Mouse (Mus musculus): ENCODE results near the gene Krtap3-3. TPM values are rescaled to one million over a fixed set of nuclear protein-coding genes. Genes with fewer than 3 reads are reported as not detected.

The Krtap3-3 gene
- polyA plus RNA-seq, 1 experiment from 2014 or later: not detected

DNA sequence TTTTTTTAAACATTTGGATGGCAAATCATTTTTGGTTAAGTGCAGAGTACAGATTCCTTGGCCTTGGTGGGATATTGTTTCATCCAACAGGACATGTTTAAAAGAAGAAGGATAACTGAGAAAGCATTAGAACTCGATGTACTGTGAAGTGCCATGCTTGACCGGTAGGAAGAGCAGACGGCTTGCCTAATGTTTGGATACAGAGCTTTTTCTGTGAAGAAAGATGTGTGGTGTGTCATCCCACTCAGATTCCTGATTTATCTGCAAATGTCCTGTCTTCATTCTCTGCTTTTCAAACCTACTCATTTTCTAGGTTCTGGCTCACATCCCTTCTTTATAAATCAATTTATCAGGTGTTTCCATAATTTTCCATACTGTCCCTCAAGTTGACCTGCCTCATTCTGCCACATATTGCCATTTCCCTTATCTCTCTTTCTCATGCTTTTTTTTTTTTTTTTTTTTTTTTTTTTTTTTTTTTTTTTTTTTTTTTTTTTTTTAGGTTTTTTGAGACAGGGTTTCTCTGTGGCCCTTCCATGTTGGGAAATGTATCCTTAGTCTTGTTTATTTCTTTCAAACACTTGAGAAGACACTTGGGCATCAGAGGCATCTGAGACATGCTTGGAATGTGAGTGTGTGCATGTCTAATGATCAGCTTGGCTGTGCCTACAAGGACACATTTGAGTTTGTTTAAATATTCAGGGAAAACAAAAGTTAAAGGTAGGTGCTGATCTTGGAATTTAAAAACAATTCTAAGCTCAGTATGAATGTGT lies 7.5 kb upstream of the Krtap3-3 start:
- Histone ChIP-seq H3K36me3 (no peaks in the 10 kb centered on the region), H3K4me1 (replicated peaks) (no peaks in the 10 kb centered on the region), H3K4me2 (no peak overlapping the region), H3K4me3 (no peak overlapping the region), H3K27me3 (no peaks in the 10 kb centered on the region), H3K27ac (no peak overlapping the region), H3K9me3 (no peaks in the 10 kb centered on the region), H3K9ac (no peak overlapping the region)
- no peak for ATAC-seq (ENCODE audit: low FRiP score)
- 83% methylated on average over 3 of the region's 3 CpGs for WGBS

DNA sequence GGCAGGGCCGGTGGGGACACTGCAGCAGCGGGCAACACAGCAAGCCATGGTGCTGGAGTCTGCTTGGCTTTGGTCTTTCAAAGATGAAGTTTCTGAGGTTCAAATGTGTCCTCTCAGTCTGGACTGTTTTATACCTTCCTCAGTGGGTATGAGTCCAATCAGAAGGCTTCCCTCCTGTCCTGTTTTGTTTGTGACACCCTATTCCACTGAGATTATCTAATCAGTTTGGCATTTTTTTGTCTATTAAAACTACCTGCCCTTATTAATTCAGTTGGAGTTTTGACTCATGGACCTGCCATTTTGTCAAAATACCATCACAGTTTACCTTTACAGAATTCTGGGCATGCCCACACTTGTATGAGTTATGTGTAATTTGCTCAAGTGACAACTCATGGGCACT lies 6.1 kb upstream of the Krtap3-3 start, which contains the start of gene Krtap3-2:
Gene Krtap3-2 (minus strand): TSS at position 101 of the 400 bp plus-strand sequence.
- no peaks in the 10 kb centered on the region for H3K4me1 ChIP-seq (replicated peaks)
- ATAC-seq (ENCODE audit: low FRiP score): no peak
- H3K4me3 ChIP-seq: no peak within 1 kb of the TSS
- H3K4me2 ChIP-seq: no peak within 1 kb of the TSS
- H3K27me3 ChIP-seq: no peaks in the 10 kb centered on the region
- no peak within 1 kb of the TSS for H3K9ac ChIP-seq
- no peaks in the 10 kb centered on the region for H3K9me3 ChIP-seq
- H3K27ac ChIP-seq: no peak within 1 kb of the TSS
- no peaks in the 10 kb centered on the region for H3K36me3 ChIP-seq
- WGBS: 88% methylated on average over 2 of the region's 2 CpGs

DNA sequence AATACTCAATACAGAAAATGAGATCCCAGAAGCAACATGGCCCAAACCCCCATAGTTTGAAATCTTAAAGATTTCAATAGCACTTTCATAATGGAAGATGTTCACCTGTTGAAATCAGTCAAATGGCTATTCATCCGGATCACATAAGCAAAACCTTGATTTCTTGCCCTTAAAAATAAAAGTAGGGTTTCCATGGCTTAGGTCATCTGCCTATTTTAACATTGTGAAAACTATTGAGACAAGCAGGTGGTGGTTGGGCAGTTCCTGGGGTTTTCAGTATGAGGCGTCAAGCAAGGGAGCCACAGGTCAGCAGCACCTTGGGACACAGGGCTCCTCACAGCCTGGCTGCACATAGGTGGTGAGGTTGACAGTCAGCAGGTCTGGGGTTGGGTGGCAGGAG lies 5.5 kb upstream of the Krtap3-3 start:
- Histone ChIP-seq H3K4me3 (no peak overlapping the region), H3K9me3 (no peaks in the 10 kb centered on the region), H3K4me1 (replicated peaks) (no peaks in the 10 kb centered on the region), H3K27me3 (no peaks in the 10 kb centered on the region), H3K36me3 (no peaks in the 10 kb centered on the region), H3K27ac (no peak overlapping the region), H3K4me2 (no peak overlapping the region), H3K9ac (no peak overlapping the region)
- 97% methylated on average over 2 of the region's 2 CpGs for WGBS
- ATAC-seq (ENCODE audit: low FRiP score): no peak

DNA sequence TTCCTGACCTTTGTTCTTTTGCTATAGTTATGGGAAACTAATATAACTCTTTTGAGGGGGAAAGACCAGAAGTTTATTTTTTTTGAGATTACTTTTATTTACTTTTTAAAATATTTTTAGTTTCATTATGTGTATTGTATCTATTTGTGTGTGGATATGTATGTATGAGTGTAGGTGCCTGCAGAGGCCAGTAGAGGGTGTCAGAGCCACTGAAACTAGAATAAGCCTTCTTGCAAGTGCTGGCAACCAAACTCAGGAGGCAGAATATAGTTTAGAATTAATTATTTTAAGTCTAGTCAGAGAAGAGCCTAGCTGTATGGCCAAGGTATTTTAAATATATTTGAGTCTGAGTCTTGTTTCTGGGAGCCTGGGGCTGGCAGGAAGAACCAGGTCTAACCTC lies 2.8 kb downstream of the Krtap3-3 start:
- no peak overlapping the region for H3K9ac ChIP-seq
- H3K4me3 ChIP-seq: no peak overlapping the region
- H3K27ac ChIP-seq: no peak overlapping the region
- H3K4me2 ChIP-seq: no peak overlapping the region
- H3K4me1 ChIP-seq (replicated peaks): no peaks in the 10 kb centered on the region
- H3K36me3 ChIP-seq: no peaks in the 10 kb centered on the region
- no peak for ATAC-seq (ENCODE audit: low FRiP score)
- H3K9me3 ChIP-seq: no peaks in the 10 kb centered on the region
- H3K27me3 ChIP-seq: no peaks in the 10 kb centered on the region

DNA sequence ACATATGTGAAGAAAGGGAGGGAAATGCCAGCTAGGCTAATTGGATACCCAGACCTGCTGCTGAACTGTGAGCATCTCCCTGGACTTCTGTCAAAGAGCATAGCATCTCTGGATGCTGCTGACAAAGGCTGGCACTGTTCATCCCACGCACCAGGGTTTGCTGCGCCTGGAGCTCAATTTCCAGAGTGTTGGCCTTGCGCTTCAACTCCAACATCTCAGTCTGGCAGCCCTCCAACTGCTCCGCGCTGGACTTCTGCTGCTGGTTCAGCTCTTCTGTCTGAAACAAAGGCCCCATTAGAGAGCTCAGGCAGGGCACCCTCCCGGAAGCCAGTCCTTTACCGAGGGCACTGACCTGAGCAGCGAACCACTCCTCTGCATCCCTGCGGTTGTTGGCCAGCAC lies 10.9 kb downstream of the Krtap3-3 start:
- no peak overlapping the region for H3K27ac ChIP-seq
- no peak for ATAC-seq (ENCODE audit: low FRiP score)
- peaks cover 5% of the 10 kb centered on the region; the same call in 1 of the 2 replicates for H3K4me1 ChIP-seq (replicated peaks)
- H3K9ac ChIP-seq: no peak overlapping the region
- H3K36me3 ChIP-seq: no peaks in the 10 kb centered on the region
- H3K4me3 ChIP-seq: no peak overlapping the region
- H3K9me3 ChIP-seq: no peaks in the 10 kb centered on the region
- H3K27me3 ChIP-seq: no peaks in the 10 kb centered on the region
- 53% methylated on average over 9 of the region's 9 CpGs for WGBS
- H3K4me2 ChIP-seq: no peak overlapping the region

DNA sequence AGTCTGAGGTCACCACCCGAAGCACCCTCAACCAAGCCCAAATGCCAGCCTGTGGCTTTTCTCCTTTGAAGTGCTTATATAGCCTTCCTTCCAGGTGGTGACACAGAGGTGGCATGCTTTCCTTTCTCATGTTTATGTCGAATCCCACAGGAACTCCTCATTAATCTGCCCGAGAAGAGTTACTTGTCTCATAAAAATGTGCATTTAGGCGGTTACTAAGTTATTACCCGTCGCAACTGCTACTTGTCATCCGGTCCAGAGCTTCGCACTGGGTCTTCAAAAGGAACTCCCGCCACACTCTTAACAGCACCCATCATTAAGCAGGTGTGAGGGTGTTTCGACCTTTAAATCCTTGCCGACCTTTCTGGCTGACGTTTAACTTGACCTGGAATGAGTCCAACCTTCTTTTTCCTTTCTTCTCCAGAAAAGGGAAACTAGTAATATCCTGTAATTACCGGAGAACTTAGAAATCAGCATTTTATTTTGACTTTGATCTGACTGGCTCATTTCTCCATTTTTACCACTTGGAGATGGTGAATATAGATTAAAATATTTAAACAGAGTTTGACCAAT lies 29.3 kb downstream of the Krtap3-3 start, which contains the start of gene Krt39:
Gene Krt39 (minus strand): TSS at position 51 of the 573 bp plus-strand sequence.
- 92% methylated on average over 13 of the region's 13 CpGs for WGBS
- H3K4me2 ChIP-seq: no peak within 1 kb of the TSS
- no peaks in the 10 kb centered on the region for H3K36me3 ChIP-seq
- H3K27ac ChIP-seq: no peak within 1 kb of the TSS
- no peaks in the 10 kb centered on the region for H3K4me1 ChIP-seq (replicated peaks)
- H3K27me3 ChIP-seq: no peaks in the 10 kb centered on the region
- ATAC-seq (ENCODE audit: low FRiP score): no peak
- H3K9ac ChIP-seq: no peak within 1 kb of the TSS
- no peaks in the 10 kb centered on the region for H3K9me3 ChIP-seq
- no peak within 1 kb of the TSS for H3K4me3 ChIP-seq

DNA sequence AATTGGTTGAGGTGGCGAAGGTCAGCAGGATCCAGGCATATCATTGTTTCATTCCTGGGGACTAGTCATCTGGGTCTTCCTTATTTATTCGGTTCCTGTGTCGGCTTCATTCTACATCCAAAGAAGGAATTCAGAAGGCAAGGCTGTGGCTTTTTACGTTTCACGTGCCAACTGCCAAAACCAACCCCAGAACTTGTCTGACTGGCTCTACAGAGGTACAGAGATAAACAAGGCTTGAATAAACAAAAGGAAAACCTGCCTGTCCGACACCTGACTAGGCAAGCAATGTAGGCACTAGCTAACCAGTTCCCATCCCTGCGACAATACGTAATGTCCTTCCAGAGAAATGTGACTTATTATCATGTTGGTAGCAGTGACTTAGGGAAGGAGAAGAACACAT lies 36.6 kb downstream of the Krtap3-3 start:
- Histone ChIP-seq H3K9me3 (no peaks in the 10 kb centered on the region), H3K27me3 (no peaks in the 10 kb centered on the region), H3K4me2 (no peak overlapping the region), H3K36me3 (no peaks in the 10 kb centered on the region), H3K4me3 (no peak overlapping the region), H3K4me1 (replicated peaks) (no peaks in the 10 kb centered on the region), H3K9ac (no peak overlapping the region), H3K27ac (no peak overlapping the region)
- 87% methylated on average over 8 of the region's 8 CpGs for WGBS
- ATAC-seq (ENCODE audit: low FRiP score): no peak

Other genes with a start within 250 kb of the Krtap3-3 start
- 0.19 and 0.35 TPM in 2 replicates for gene Krt25, start 227.9 kb downstream of the Krtap3-3 start, polyA plus RNA-seq (2015; fragmentation: Nextera tagmentation; extraction: Ambion mirVana)
- 0.13 and 0.21 TPM in 2 replicates for gene Krt26, start 212.9 kb downstream of the Krtap3-3 start, polyA plus RNA-seq (2015; fragmentation: Nextera tagmentation; extraction: Ambion mirVana)
- not detected in 2 replicates for gene Krt27, start 199.8 kb downstream of the Krtap3-3 start, polyA plus RNA-seq (2015; fragmentation: Nextera tagmentation; extraction: Ambion mirVana)
- 0.43 and 0.47 TPM in 2 replicates for gene Krt28, start 176.0 kb downstream of the Krtap3-3 start, polyA plus RNA-seq (2015; fragmentation: Nextera tagmentation; extraction: Ambion mirVana)
- 32.7 and 41.6 TPM in 2 replicates for gene Krt10, start 161.5 kb downstream of the Krtap3-3 start, polyA plus RNA-seq (2015; fragmentation: Nextera tagmentation; extraction: Ambion mirVana)
- 0.13 TPM in 1 of 2 replicates, not detected in the other for gene Krt12, start 128.6 kb downstream of the Krtap3-3 start, polyA plus RNA-seq (2015; fragmentation: Nextera tagmentation; extraction: Ambion mirVana)
- 0.17 and 0.22 TPM in 2 replicates for gene Krt20, start 112.7 kb downstream of the Krtap3-3 start, polyA plus RNA-seq (2015; fragmentation: Nextera tagmentation; extraction: Ambion mirVana)
- 0.10 and 0.17 TPM in 2 replicates for gene Krt23, start 57.7 kb downstream of the Krtap3-3 start, polyA plus RNA-seq (2015; fragmentation: Nextera tagmentation; extraction: Ambion mirVana)
- not detected in 2 replicates for gene Krt39, start 29.5 kb downstream of the Krtap3-3 start, polyA plus RNA-seq (2015; fragmentation: Nextera tagmentation; extraction: Ambion mirVana)
- not detected in 2 replicates for gene Krt40, start 7.7 kb downstream of the Krtap3-3 start, polyA plus RNA-seq (2015; fragmentation: Nextera tagmentation; extraction: Ambion mirVana)
- gene Krtap3-2, start 6.0 kb upstream of the Krtap3-3 start, polyA plus RNA-seq (2015; fragmentation: Nextera tagmentation; extraction: Ambion mirVana): not detected in 2 replicates
- gene Gm11939, start 8.6 kb upstream of the Krtap3-3 start, polyA plus RNA-seq (2015; fragmentation: Nextera tagmentation; extraction: Ambion mirVana): not detected in 2 replicates
- gene Krtap3-1, start 15.8 kb upstream of the Krtap3-3 start, polyA plus RNA-seq (2015; fragmentation: Nextera tagmentation; extraction: Ambion mirVana): not detected in 2 replicates
- gene Krtap1-5, start 30.2 kb upstream of the Krtap3-3 start, polyA plus RNA-seq (2015; fragmentation: Nextera tagmentation; extraction: Ambion mirVana): not detected in 2 replicates
- gene Krtap1-4, start 32.8 kb upstream of the Krtap3-3 start, polyA plus RNA-seq (2015; fragmentation: Nextera tagmentation; extraction: Ambion mirVana): not detected in 2 replicates
- not detected in 2 replicates for gene Krtap1-3, start 40.5 kb upstream of the Krtap3-3 start, polyA plus RNA-seq (2015; fragmentation: Nextera tagmentation; extraction: Ambion mirVana)
- gene Krtap9-3, start 47.2 kb upstream of the Krtap3-3 start, polyA plus RNA-seq (2015; fragmentation: Nextera tagmentation; extraction: Ambion mirVana): not detected in 2 replicates
- gene Gm11938, start 52.4 kb upstream of the Krtap3-3 start, polyA plus RNA-seq (2015; fragmentation: Nextera tagmentation; extraction: Ambion mirVana): not detected in 2 replicates
- not detected in 2 replicates for gene Gm11937, start 59.3 kb upstream of the Krtap3-3 start, polyA plus RNA-seq (2015; fragmentation: Nextera tagmentation; extraction: Ambion mirVana)
- gene Krtap2-4, start 64.0 kb upstream of the Krtap3-3 start, polyA plus RNA-seq (2015; fragmentation: Nextera tagmentation; extraction: Ambion mirVana): not detected in 2 replicates
- gene Gm11562, start 69.6 kb upstream of the Krtap3-3 start, polyA plus RNA-seq (2015; fragmentation: Nextera tagmentation; extraction: Ambion mirVana): not detected in 2 replicates
- gene Krtap4-1, start 77.4 kb upstream of the Krtap3-3 start, polyA plus RNA-seq (2015; fragmentation: Nextera tagmentation; extraction: Ambion mirVana): not detected in 2 replicates
- gene Krtap4-2, start 84.2 kb upstream of the Krtap3-3 start, polyA plus RNA-seq (2015; fragmentation: Nextera tagmentation; extraction: Ambion mirVana): not detected in 2 replicates
- gene Krtap4-7, start 93.2 kb upstream of the Krtap3-3 start, polyA plus RNA-seq (2015; fragmentation: Nextera tagmentation; extraction: Ambion mirVana): not detected in 2 replicates
- not detected in 2 replicates for gene Gm11555, start 99.4 kb upstream of the Krtap3-3 start, polyA plus RNA-seq (2015; fragmentation: Nextera tagmentation; extraction: Ambion mirVana)
- gene Gm11563, start 108.1 kb upstream of the Krtap3-3 start, polyA plus RNA-seq (2015; fragmentation: Nextera tagmentation; extraction: Ambion mirVana): not detected in 2 replicates
- not detected in 2 replicates for gene Krtap4-6, start 115.1 kb upstream of the Krtap3-3 start, polyA plus RNA-seq (2015; fragmentation: Nextera tagmentation; extraction: Ambion mirVana)
- not detected in 2 replicates for gene Gm14190, start 139.9 kb upstream of the Krtap3-3 start, polyA plus RNA-seq (2015; fragmentation: Nextera tagmentation; extraction: Ambion mirVana)
- not detected in 2 replicates for gene Gm14180, start 183.4 kb upstream of the Krtap3-3 start, polyA plus RNA-seq (2015; fragmentation: Nextera tagmentation; extraction: Ambion mirVana)
- gene Gm11595, start 222.0 kb upstream of the Krtap3-3 start, polyA plus RNA-seq (2015; fragmentation: Nextera tagmentation; extraction: Ambion mirVana): not detected in 2 replicates
- gene Krtap4-8, start 229.8 kb upstream of the Krtap3-3 start, polyA plus RNA-seq (2015; fragmentation: Nextera tagmentation; extraction: Ambion mirVana): not detected in 2 replicates
- gene Krtap4-9, start 234.3 kb upstream of the Krtap3-3 start, polyA plus RNA-seq (2015; fragmentation: Nextera tagmentation; extraction: Ambion mirVana): not detected in 2 replicates
- gene Gm11596, start 242.6 kb upstream of the Krtap3-3 start, polyA plus RNA-seq (2015; fragmentation: Nextera tagmentation; extraction: Ambion mirVana): not detected in 2 replicates
- gene Gm11569, start 248.1 kb upstream of the Krtap3-3 start, polyA plus RNA-seq (2015; fragmentation: Nextera tagmentation; extraction: Ambion mirVana): not detected in 2 replicates

Measured in hindbrain, embryonic 13.5 days (tissue).